Mouse (Mus musculus): ENCODE measurements at regions not wholly inside any gene's neighbourhood (a gene's known extent, or its start where the extent isn't known, plus 50 kb on each side); places are given as distances from the start of the nearest gene placed in this dataset.
A peak's percentile ranks its signal among the peaks of the same experiment; 100 is the strongest.

DNA sequence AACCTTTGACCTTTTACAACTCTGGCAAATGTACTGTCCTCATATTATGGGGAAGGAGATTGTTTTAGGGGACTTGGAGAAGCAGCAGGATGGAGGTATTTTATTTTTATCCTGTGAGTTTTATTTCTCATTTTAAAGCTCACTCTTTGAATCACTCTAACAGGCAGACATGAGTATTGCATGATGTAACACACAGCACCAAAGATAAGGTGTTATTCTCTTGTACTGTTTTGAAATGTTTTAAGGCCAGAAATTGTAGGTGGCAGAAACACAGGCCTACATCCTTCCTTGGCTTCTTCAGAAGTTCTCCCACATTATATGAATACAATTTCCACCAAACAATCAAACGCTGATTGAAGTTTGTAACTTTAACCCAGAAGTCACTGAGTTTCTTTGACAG is 377.9 kb upstream of the Nr2f1 start:
- DNase-seq = no peak

DNA sequence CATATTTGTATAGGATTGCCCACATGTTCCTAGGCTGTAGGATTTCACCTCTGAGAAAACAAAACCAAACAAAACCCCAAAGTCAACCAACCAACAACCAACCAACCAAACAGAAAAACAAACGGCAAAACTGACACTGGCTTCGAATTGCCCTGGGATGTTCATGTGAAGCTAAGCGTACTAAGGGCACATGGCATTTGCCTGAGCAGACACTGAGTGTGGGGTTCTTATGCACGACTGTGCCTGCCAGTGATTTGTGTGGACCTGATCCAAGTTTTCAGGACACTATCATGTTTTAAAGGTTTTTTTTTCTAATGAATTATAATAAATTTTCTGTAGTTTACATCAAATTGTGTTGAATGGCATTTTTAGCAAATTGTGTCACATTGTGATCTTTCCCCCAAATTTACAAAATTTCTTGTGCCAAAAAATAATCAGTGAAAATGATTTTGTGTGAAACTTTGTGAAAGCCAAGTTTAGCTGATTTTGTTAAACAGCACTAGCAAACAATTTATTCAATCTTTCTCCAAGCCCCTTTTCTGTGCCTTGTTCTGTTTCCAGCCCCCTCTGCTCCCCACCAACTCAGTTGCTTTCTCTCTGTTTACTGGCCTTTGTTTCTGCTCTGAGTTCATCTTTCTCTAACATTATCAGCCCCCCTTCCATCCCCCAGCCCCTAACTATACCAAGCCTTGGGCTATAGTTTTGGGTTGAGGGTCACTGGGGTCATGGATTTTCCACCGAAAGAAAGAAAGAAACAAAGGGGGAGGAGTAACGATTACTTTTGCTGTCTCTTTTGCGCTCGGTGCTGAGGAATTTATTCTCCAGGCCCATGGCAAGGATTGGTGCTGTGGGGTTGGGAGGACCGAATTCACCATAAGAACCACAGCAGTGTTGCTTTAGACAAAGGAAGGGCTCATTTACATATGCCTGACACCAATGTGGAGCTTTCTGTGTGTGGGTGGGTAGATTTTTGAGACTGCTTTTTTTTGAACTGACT is 377.0 kb upstream of the Nr2f1 start:
- DNase-seq = no peak

DNA sequence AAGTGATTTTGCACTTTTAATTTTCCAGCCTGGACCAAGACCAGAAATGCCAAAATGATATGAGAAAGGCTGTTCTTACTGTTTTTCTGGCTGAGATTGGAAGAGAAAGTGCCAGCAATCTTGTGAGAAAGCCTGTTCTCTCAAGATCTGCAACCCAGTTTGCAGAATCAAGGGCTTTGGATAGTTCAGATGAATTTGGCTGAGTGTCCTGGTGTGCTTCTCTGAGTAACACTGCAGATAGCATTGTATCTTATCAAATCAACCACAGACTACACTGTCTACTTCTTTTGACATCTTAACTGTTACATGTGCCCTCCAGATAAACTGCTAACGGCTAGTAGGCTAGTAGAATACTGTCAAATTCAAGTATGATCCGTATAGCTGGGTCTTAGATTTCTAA is 371.5 kb upstream of the Nr2f1 start:
- DNase-seq = no peak

DNA sequence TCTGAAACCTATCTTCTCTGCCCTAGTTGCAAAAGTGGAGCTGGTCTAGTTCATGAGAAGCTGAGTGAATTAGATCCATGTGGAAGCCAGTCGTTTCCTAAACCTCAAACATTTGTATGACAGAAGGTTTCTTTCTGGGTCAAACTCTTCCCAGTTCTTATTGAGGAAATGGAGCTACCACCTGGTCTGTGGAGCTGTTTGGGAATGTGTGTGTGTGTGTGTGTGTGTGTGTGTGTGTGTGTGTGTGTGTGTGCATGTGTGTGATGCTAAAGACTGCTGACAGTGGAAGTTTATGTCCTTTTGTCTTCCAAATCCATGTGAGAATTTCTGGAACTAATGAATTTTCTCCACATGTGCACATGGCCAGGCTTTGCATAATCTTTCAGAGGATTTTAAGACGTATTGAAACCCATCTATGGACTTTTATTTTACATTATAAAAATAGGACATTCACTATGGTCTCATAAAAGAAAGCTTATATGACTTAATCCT is 324.9 kb upstream of the Nr2f1 start:
- DNase-seq = no peak

DNA sequence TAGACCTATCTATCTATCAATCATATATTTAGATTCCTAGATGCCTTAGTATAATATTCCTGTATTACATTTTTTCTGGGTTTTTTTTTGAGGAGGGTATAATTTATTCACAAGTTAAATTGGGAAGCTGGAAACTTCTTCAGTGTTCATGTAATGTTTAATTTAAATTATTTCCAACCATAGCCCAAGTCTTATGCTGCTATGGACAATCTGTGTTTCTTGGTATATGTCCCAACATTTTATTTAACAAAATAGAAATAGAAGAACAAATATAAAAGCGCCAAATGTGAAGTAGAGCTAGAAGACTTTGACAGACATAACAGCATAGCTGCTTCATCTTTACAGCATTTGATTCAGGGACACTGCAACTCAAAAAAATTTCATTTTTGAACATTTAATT is 321.2 kb upstream of the Nr2f1 start:
- DNase-seq = no peak

DNA sequence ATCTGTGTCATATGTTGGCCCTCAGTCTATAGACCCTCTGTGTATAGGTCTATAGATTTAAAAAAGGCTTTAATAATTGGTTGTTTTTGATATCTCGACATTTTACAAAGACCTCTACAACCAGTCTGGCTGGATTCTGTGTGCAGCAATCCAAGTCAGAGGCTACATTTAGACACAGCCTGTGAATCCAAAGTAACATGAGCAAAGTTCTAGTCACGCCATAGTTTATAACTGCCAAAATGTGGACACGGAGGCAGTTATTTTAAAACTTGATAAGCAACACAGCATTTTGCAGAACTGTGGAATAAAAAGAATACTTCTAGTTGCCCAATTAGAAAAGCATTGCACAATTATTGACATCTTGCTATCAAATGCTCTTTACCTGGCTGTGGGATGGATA is 320.6 kb upstream of the Nr2f1 start:
- DNase-seq = no peak

DNA sequence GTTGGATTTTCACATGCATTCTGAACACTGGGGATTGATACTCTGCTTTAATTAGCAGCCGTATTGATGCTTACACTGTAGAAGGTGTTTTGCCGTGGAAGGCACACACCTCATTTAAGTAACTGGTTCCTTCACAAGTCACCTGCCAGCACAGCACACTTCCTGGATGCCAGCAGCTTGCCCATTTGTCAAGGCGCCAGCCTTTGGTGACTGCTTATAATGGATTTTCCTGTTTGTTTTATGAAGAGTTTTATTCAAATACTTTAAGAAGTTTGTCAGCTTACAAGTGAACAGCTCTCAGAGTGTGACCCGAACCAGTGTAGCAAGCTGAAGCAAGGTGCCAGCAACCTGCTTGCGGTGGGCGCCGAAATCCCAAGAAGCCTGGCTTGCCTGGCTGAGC is 301.0 kb upstream of the Nr2f1 start:
- DNase-seq = no peak

DNA sequence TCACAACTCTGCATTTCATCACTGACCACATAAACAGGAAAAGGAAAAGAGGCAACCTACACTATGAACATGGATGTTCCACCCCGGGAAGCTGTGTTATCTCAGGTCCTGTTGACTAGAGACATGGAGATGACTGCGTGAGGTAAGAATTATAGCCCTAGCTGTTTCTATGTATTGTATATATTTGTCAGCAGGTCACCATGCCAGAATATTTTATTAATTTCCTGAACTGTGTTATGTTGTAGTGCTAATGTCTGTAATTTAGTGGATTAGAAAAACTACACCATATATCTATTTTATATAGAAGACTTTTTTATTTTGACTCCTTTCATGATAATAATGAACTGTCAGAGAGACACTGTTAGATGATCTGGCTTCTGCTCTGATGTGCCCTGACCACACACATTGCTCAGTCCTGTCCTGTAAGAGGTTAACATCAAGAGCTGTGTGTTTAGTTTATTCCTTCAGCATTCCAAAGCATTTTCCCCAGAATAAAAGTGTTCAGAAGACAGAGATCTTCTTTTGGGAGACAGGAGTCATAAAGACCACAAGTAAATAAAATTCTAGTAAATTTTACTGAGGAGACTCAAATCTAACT is 284.3 kb upstream of the Nr2f1 start:
- no peak for DNase-seq

DNA sequence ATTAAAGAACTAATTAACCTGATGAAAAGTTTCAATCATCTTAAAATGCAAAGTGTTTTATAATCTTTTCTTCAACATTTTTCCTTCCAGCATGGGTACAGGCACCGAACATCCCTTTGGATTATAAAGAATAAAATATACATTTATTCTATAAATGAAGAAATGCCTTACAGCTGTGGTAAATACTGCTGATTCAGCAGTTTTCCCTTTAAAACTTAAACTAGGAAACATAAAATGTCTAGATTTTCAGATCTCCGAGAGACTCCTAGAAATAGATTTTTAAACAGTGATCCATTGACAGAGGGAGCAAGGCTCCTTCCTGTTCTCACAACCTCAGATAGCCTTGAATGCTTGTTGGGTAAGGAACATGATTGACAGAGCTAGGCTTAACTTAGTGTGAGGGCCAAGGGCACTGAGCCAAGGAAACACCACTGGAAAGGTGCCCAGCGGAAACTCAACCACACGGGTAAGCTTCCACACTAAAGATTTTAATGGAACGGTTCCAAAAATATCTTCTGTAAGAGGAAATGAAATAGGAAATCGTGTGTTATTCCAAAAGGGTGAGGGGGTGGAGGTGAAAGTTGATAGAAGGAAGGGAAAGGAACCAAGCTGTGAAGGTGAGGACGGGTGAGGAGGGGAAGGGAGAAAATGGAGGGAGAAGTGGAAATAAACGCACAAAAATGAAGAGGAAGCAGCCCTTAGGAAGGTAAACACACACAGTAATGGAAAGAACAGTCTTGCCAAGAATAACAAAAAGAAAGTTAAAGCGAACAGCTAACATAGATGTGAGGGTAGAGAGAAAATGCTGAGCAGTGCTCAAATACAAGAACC is 283.6 kb upstream of the Nr2f1 start:
- DNase-seq = no peak

DNA sequence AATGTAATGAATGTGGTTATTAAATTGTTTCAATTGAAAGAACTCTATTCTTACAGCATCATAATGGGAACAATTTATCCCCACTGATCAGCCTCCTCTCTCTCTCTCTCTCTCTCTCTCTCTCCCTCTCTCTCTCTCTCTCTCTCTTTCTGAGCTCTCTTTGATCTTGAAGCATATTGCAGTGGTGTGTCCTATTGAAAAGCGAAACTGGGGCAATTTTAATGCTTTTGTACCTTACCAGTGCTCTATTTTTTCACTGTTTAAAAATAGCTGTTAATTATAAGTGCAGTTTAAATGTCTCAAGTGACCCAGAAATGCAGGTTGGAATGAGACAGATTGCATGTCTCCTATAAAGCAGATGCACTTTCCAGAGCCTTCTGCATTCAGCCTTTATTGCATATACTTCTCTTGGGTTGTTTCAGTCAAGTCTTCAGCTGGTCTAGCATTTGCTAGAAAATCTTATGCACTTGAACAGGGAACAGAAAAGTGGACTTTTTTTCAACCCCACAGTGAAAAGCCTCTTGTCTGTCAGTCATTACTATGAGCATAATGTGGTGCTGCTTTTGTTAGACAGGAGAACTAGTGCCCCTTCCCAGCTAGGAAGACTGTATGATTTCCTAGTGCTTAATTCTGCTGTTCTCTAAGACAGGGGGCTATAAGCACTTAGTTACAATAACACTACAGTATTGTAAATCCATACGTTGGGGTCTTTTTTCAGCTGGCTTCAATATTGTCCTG is 251.9 kb upstream of the Nr2f1 start:
- no peak for DNase-seq

DNA sequence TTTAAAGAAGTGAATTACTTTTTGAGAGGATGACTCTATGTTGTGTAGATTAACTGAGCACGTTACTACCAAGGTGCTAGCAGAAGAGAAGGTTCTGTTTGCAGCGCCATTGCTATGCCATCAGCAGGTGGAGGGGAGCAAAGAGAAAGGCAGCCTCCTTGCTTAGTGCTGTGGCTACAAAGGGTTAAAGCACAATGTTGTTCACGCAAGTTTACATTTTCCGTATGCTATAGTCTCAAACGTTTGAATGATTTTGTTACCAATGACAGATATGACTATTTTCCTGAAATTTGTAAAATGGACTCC is 247.1 kb upstream of the Nr2f1 start:
- DNase-seq = no peak

DNA sequence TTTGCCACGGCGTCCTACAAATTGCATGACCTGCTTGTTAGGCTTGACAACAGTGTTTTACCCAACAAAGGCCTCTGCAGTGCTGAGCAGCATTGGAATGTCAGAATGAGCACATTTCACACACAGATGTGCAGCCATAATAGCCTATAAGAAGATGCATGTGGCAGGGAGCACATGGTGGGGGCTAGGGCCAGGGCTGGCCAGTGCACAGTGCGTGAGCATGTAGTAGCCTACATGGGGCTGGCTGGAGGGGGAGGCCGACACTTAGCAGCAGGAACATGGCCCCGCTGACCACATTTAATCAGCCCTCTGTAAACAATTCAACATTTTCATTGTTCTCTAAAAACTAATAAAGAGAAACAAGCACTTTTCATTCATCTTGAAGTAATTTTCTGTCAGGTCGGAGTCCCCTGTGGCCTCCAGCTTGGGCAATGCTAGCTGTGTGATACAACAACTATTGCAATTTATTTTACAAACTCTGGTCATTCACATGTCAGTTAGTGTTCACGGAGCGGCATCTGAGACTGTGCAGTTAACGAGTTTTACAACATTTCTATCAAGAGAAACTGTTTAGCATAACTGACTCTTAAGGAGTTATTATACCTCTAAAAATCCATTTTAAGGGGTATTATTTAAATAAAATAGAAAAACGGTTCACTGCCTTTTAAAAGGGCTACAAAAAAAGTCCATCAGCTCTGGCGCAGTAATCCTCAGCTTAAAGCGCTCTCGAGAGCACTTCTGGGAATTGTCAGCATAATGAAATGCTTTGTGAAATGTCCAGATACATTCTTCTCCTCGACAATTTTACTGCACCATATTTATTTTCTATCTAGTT is 246.6 kb upstream of the Nr2f1 start:
- no peak for DNase-seq

DNA sequence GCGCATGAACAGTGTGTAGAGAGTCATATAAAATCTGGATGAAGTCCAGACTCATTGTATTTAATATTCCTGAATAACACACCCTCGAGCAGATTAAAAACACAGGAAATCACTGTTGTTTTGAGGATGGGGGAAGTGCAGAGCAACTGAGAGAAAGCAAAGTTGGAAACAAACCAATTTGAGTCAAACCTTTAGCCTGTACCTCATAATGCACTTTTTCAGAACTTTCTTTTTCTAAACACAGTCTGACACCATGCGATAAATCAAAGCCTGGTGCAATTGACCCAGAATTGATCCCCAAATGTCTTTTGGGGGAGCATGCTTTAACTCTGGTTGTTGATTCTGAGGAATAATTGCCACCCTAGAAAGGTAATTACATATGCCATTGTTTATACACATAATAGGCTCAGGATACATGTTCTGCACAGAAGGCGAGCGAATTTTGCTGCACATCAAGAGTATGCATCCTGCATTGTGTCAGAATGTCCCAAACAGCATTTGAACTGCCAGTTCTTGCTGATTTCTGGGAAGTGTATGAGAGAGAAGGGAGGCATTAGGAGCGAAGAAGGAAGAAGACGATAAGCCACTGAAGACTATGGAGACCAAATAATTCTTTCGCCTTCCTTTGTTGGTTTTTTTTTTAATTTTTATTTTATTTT is 245.3 kb upstream of the Nr2f1 start:
- DNase-seq = no peak

DNA sequence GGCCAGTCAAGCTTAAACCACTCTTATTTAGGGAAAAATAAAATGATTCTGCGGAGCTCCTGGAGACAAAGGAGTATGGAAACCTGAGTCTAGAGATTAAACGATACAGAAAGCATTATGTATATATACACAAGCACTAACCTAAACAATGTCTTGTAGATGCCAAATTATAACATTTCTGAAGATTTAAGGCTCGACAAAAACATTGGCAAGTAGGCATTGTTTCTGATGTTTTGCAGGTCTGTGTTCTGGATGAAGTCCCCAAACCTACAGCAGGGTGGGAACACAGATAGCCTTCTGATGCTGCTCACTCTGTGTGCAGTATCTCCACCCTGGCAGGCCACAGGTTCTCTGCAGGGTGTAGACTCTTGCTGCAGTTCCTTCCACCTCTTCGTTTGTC is 228.9 kb upstream of the Nr2f1 start:
- no peak for DNase-seq

DNA sequence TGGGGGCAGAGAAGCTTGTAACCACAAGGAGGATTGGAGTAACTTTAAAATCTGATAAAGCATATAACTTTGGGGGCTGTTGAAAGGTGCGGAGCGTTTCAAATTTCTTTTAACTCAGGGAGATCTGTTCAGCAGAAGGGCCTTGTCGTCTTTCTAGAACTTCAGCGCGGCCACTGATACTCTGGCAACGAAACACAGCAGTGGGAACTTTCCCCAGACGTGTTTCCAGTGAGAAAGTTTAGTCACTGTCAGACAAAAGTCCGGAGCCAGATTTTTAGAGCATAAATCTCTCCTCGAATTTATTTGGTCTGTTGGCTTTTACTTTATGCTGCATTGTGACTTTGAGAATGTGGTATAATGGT is 228.5 kb upstream of the Nr2f1 start:
- no peak for DNase-seq

DNA sequence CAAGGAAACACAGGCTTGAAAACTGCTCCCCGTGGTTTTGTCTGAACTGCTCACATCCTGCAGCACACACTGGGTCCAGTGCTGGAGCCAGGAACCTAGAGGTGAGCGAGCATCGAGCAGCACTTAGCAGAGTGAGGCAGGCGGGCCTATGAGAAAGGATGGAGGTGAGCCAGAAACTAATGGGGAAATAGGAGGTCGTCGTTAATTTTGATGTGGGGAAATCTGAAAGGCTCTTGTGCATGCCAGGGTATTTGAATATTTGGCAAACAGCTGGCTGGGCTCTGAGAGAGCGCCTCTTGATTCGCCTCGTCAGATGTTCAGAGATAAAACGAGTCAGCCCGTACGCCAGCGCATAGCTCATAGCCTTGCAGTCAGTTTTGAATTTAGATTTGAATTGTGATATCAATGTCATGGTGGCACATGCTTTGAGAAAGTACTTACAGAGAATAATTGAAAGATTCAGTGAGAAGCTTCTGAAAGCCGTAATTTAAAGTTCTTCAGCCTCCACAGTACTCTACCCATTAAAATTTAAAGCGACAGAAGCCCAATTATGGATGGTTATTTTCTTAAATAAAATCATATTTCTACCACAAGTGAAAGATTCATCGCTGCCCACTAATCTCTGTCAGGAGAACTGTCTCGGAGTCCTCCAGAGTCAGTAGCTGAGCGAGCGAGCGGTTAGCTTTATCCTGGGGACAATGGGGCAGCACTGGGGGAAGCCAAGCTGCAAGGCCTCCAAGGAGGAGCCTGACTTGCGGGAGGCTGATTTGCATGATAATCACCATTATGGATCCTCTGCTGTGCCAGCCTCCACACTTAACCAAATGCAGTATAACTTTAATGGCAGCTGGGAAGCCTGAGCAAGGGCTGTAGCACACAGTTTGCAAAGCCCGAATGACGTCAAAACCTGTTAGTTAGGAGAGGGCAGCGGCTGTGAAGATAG is 227.9 kb upstream of the Nr2f1 start:
- DNase-seq = peak; percentile 3

DNA sequence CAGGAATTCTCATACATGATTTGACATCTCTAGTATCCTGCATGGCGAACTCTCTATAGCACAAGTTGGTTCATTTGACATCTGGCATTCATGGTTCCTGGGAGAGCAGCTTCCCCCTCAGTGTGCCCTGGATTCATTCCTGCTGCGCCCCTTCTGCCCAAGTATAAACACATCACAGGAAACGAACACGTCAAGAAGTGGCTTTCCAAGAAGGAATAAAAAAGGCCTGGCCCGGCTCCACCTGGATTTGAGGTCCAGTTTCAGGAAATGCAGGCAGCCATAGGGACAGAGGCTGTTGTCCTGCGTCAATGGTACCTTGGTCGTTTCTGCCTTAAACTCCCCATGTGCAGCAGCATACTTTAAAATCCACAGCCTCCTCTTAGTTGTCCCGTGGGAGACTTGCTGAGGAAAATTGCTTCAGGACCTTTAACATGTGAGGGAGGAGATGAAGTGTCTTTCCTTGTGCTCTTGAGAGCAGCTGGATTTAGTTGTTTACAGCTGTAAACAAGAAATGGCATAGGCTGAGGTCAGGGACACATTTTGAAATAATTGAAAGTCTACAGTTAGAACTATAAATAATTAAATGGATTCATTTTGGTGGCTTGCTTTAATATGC is 226.9 kb upstream of the Nr2f1 start:
- no peak for DNase-seq

DNA sequence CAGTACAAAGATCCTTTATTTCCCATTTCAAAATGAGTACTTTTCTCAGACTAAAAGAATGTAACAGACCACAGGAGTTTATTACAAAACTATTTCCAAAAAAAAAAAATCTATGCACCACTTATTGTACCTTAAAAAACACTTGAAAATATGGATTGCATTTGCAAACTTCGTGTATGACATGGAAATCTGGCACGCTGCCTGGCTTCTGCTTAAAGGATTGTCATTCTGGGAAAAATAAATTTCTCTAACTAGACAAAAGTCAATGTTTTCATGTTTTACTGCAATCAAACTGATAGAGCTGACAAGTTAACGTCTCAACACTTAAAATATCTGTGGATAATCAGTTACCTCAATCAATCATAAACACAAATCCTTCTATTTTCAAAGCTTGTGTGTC is 205.5 kb upstream of the Nr2f1 start:
- no peak for DNase-seq

DNA sequence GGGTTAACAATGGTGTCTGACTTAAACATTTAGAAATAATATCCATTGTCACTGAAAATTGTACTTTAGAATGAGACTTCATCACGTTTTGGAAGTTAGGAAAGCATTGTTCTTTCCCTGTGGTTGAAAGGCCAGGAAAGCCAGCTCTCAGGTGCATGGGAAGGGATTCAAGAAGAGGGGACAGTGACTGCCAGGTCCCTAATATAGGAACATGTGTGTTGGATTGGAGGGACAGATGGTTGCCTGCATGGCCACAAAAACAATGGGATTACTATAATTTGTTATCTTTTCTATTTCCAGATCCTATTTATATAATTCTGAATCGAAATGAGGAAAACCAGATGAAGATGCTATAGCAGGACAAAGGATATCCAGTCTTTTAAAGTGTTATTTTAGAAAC is 184.2 kb upstream of the Nr2f1 start:
- DNase-seq = peak; percentile 24

DNA sequence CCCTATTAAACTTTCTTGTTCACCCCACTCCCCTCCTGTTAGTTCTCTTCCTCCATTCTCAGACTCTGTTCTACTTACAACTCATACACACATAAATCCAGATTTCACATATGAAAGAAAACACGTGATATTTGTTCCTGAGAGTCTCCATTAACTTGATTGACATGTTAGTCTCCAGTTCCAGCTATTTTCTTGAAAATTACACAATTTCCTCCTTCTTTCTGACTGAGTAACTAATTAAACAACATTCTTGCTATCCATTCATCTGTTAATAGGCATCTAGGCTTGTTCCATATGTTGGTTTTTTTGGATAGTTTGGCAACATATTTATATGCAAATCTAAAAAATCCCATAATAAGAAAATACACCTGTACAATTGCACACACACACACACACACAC is 161.7 kb upstream of the Nr2f1 start:
- DNase-seq = no peak
